Mouse (Mus musculus) midbrain, embryonic 12.5 days (tissue): Measurements from ENCODE around the gene Gng7. TPM values are rescaled to one million over a fixed set of nuclear protein-coding genes. Genes with fewer than 3 reads are reported as not detected.
A peak's percentile ranks its signal among the peaks of the same experiment; 100 is the strongest.

ENCODE experiments used
- ATAC-seq: fragments of 200-750 bp; cut with Nextera tagmentation; 2 replicates; pipeline ENCODE4 v1.8.0; 2017; ENCODE audit warnings: low read depth, moderate TSS enrichment, moderate library complexity; ENCODE audit not compliant: low FRiP score
- H3K27ac ChIP-seq: fragments of 300-500 bp; sonication (generic); replicated peaks from 2 replicates; pipeline ENCODE4 v1.5.1; 2016; ENCODE audit warnings: mild to moderate bottlenecking
- H3K27me3 ChIP-seq: fragments of 300-500 bp; sonication (generic); 2 replicates; pipeline ENCODE4 v1.6.1; 2016; ENCODE audit warnings: mild to moderate bottlenecking
- H3K36me3 ChIP-seq: fragments of 300-500 bp; sonication (generic); 2 replicates; pipeline ENCODE4 v1.6.1; 2016
- H3K4me1 ChIP-seq: fragments of 300-500 bp; sonication (generic); 2 replicates; pipeline ENCODE4 v1.6.1; 2016
- H3K4me2 ChIP-seq: fragments of 300-500 bp; sonication (generic); replicated peaks from 2 replicates; pipeline ENCODE4 v1.6.1; 2016; ENCODE audit warnings: mild to moderate bottlenecking, moderate library complexity
- H3K4me3 ChIP-seq: fragments of 300-500 bp; sonication (generic); 2 replicates; pipeline ENCODE4 v1.5.1; 2016; ENCODE audit warnings: mild to moderate bottlenecking
- H3K9ac ChIP-seq: fragments of 300-500 bp; sonication (generic); replicated peaks from 2 replicates; pipeline ENCODE4 v1.6.1; 2016; ENCODE audit warnings: mild to moderate bottlenecking, moderate library complexity
- H3K9me3 ChIP-seq: fragments of 300-500 bp; sonication (generic); 2 replicates; pipeline ENCODE4 v1.6.1; 2016; ENCODE audit warnings: mild to moderate bottlenecking
- WGBS: fragments of 180-500 bp; shearing (Covaris S2); methylation state at CpG from one replicate; pipeline ENCODE4 v1.1.7; 2016; 5-methylcytosine and 5-hydroxymethylcytosine counted together
- polyA plus RNA-seq: library from polyadenylated mRNA; unstranded; fragments of >200 nt; fragmentation: Nextera tagmentation; extraction: Ambion mirVana; gene quantifications from 2 replicates; pipeline ENCODE4 v1.2.1, GENCODE M21; 2016

Gng7 gene
- polyA plus RNA-seq, 1 experiment from 2014 or later: 8.8 TPM

- Histone ChIP-seq H3K9me3 (no peaks in the 10 kb centered on the region), H3K9ac (0 out of 2 replicates have a peak overlapping the region, but pooled peaks have one; percentile 20), H3K27ac (no peak overlapping the region), H3K4me1 (peaks cover 70% of the 10 kb centered on the region), H3K4me3 (no peak overlapping the region), H3K27me3 (peaks cover 89% of the 10 kb centered on the region), H3K4me2 (no peak overlapping the region), H3K36me3 (no peaks in the 10 kb centered on the region)
- 41% methylated on average over 8 of the region's 8 CpGs for WGBS
- ATAC-seq: no peak
These were observed 77.1 kb downstream of the Gng7 start for GRCm38 (mm10) chr10:80937646-80938045.

- WGBS: 13% methylated on average over 6 of the region's 6 CpGs
- Histone ChIP-seq H3K27me3 (peaks cover 97% of the 10 kb centered on the region), H3K27ac (0 out of 2 replicates have a peak overlapping the region, but pooled peaks have one; percentile 22)
These were observed 78.0 kb downstream of the Gng7 start for GRCm38 (mm10) chr10:80936810-80937164.

GRCm38 (mm10) chr10:80936135-80936809, 78.5 kb downstream of the Gng7 start:
- Histone ChIP-seq H3K4me2 (peak overlapping the region; percentile 48), H3K9ac (peak overlapping the region; percentile 40; the same call in 1 of the 2 replicates), H3K4me3 (peak overlapping the region; percentile 26), H3K9me3 (no peaks in the 10 kb centered on the region), H3K27ac (peak overlapping the region; percentile 22; the same call in 1 of the 2 replicates), H3K4me1 (peaks cover 84% of the 10 kb centered on the region), H3K36me3 (no peaks in the 10 kb centered on the region), H3K27me3 (peaks cover 99% of the 10 kb centered on the region)
- WGBS: 2% methylated on average over 35 of the region's 37 CpGs
- peak; percentile 27; the same call in 1 of the 2 replicates for ATAC-seq

More at GRCm38 (mm10) chr10:80936810-80937164, 78.0 kb downstream of the Gng7 start:
- Histone ChIP-seq H3K9ac (peak overlapping the region; percentile 40; the same call in 1 of the 2 replicates), H3K4me1 (peaks cover 79% of the 10 kb centered on the region), H3K4me3 (peak overlapping the region; percentile 26; the same call in 1 of the 2 replicates), H3K4me2 (peak overlapping the region; percentile 48), H3K9me3 (no peaks in the 10 kb centered on the region), H3K36me3 (no peaks in the 10 kb centered on the region)
- ATAC-seq: no peak

- Histone ChIP-seq H3K4me2 (peak overlapping the region; percentile 48), H3K27ac (no peak overlapping the region), H3K4me3 (peak overlapping the region; percentile 26; the same call in 1 of the 2 replicates), H3K4me1 (peaks cover 89% of the 10 kb centered on the region), H3K9ac (no peak overlapping the region), H3K9me3 (no peaks in the 10 kb centered on the region), H3K27me3 (peaks cover 100% of the 10 kb centered on the region), H3K36me3 (no peaks in the 10 kb centered on the region)
- 5% methylated on average over 17 of the region's 17 CpGs for WGBS
- no peak for ATAC-seq
These were observed 79.0 kb downstream of the Gng7 start for GRCm38 (mm10) chr10:80935698-80936097.

GRCm38 (mm10) chr10:80935241-80935640, 79.5 kb downstream of the Gng7 start:
- Histone ChIP-seq H3K9me3 (no peaks in the 10 kb centered on the region), H3K27me3 (peaks cover 100% of the 10 kb centered on the region), H3K9ac (no peak overlapping the region), H3K4me3 (no peak overlapping the region), H3K27ac (0 out of 2 replicates have a peak overlapping the region, but pooled peaks have one; percentile 25), H3K4me2 (0 out of 2 replicates have a peak overlapping the region, but pooled peaks have one; percentile 48), H3K36me3 (no peaks in the 10 kb centered on the region), H3K4me1 (peaks cover 94% of the 10 kb centered on the region)
- WGBS: 4% methylated on average over 3 of the region's 3 CpGs
- no peak for ATAC-seq

GRCm38 (mm10) chr10:80934136-80934985, 80.4 kb downstream of the Gng7 start:
- no peak for ATAC-seq
- Histone ChIP-seq H3K36me3 (no peaks in the 10 kb centered on the region), H3K9me3 (no peaks in the 10 kb centered on the region), H3K4me1 (peaks cover 91% of the 10 kb centered on the region), H3K4me2 (no peak overlapping the region), H3K27me3 (peaks cover 93% of the 10 kb centered on the region), H3K9ac (no peak overlapping the region), H3K27ac (no peak overlapping the region), H3K4me3 (no peak overlapping the region)
- 37% methylated on average over 14 of the region's 14 CpGs for WGBS

- Histone ChIP-seq H3K27ac (no peak overlapping the region), H3K27me3 (peaks cover 89% of the 10 kb centered on the region), H3K36me3 (no peaks in the 10 kb centered on the region), H3K4me1 (peaks cover 91% of the 10 kb centered on the region), H3K9ac (no peak overlapping the region), H3K4me3 (peak overlapping the region; percentile 9), H3K9me3 (no peaks in the 10 kb centered on the region), H3K4me2 (peak overlapping the region; percentile 67)
- no peak for ATAC-seq
- WGBS: 3% methylated on average over 21 of the region's 21 CpGs
These were observed 81.2 kb downstream of the Gng7 start for GRCm38 (mm10) chr10:80933421-80933979.

GRCm38 (mm10) chr10:80932700-80933420, 81.9 kb downstream of the Gng7 start:
- 2% methylated on average over 17 of the region's 17 CpGs for WGBS
- no peak for ATAC-seq
- H3K27ac ChIP-seq: no peak overlapping the region

GRCm38 (mm10) chr10:80932206-80932605, 82.5 kb downstream of the Gng7 start:
- Histone ChIP-seq H3K27me3 (peaks cover 78% of the 10 kb centered on the region), H3K4me1 (peaks cover 79% of the 10 kb centered on the region), H3K4me3 (peak overlapping the region; percentile 16; the same call in 1 of the 2 replicates), H3K36me3 (no peaks in the 10 kb centered on the region), H3K4me2 (peak overlapping the region; percentile 67), H3K9me3 (no peaks in the 10 kb centered on the region), H3K27ac (no peak overlapping the region), H3K9ac (no peak overlapping the region)
- 1% methylated on average over 20 of the region's 20 CpGs for WGBS
- ATAC-seq: no peak

More at GRCm38 (mm10) chr10:80932700-80933420, 81.9 kb downstream of the Gng7 start:
- H3K9ac ChIP-seq: 0 out of 2 replicates have a peak overlapping the region, but pooled peaks have one; percentile 8
- no peaks in the 10 kb centered on the region for H3K9me3 ChIP-seq
- H3K4me2 ChIP-seq: peak overlapping the region; percentile 67
- H3K4me1 ChIP-seq: peaks cover 85% of the 10 kb centered on the region
- H3K4me3 ChIP-seq: peak overlapping the region; percentile 16
- H3K36me3 ChIP-seq: no peaks in the 10 kb centered on the region
- peaks cover 83% of the 10 kb centered on the region for H3K27me3 ChIP-seq

- peaks cover 76% of the 10 kb centered on the region for H3K27me3 ChIP-seq
- peak overlapping the region; percentile 67; the same call in 1 of the 2 replicates for H3K4me2 ChIP-seq
- H3K27ac ChIP-seq: no peak overlapping the region
- H3K9ac ChIP-seq: no peak overlapping the region
- no peaks in the 10 kb centered on the region for H3K36me3 ChIP-seq
- no peaks in the 10 kb centered on the region for H3K9me3 ChIP-seq
- peak overlapping the region; percentile 42; the same call in 1 of the 2 replicates for H3K4me3 ChIP-seq
- ATAC-seq: no peak
- H3K4me1 ChIP-seq: peaks cover 74% of the 10 kb centered on the region
- WGBS: 0% methylated on average over 26 of the region's 26 CpGs
These were observed 83.0 kb downstream of the Gng7 start for GRCm38 (mm10) chr10:80931695-80932094.

GRCm38 (mm10) chr10:80931153-80931671, 83.5 kb downstream of the Gng7 start:
- peak overlapping the region; percentile 67 for H3K4me2 ChIP-seq
- 6% methylated on average over 14 of the region's 14 CpGs for WGBS
- no peak for ATAC-seq
- H3K9me3 ChIP-seq: no peaks in the 10 kb centered on the region
- H3K4me1 ChIP-seq: peaks cover 69% of the 10 kb centered on the region
- H3K27me3 ChIP-seq: peaks cover 71% of the 10 kb centered on the region
- H3K9ac ChIP-seq: no peak overlapping the region
- no peak overlapping the region for H3K27ac ChIP-seq
- H3K4me3 ChIP-seq: peak overlapping the region; percentile 42
- H3K36me3 ChIP-seq: no peaks in the 10 kb centered on the region
